Mouse (Mus musculus) midbrain, postnatal 0 days (tissue): ENCODE measurements around the gene Spdye4b. TPM values are rescaled to one million over a fixed set of nuclear protein-coding genes. Genes with fewer than 3 reads are reported as not detected.
A peak's percentile ranks its signal among the peaks of the same experiment; 100 is the strongest.

Experiments
- ATAC-seq: fragments of 200-750 bp; cut with Nextera tagmentation; 2 replicates; pipeline ENCODE4 v1.8.0; 2017; ENCODE audit warnings: moderate number of reproducible peaks, mild to moderate bottlenecking, moderate TSS enrichment, moderate library complexity; ENCODE audit not compliant: low FRiP score
- DNase-seq: peaks from one replicate; pipeline ENCODE4 v3.0.0-alpha.2; 2015; ENCODE audit warnings: low spot score
- H3K27ac ChIP-seq: fragments of 300-500 bp; sonication (generic); 2 replicates; pipeline ENCODE4 v1.5.1; 2014; ENCODE audit warnings: low read depth, mild to moderate bottlenecking, low read length, mixed read lengths
- H3K27me3 ChIP-seq: fragments of 300-500 bp; sonication (generic); 2 replicates; pipeline ENCODE4 v1.6.1; 2014; ENCODE audit warnings: low read length, control low read depth, mixed read lengths; ENCODE audit not compliant: insufficient read depth
- H3K36me3 ChIP-seq: fragments of 300-500 bp; sonication (generic); 2 replicates; pipeline ENCODE4 v1.6.1; 2014; ENCODE audit warnings: low read length, control low read depth, mixed read lengths; ENCODE audit not compliant: insufficient read depth
- H3K4me1 ChIP-seq: fragments of 300-500 bp; sonication (generic); 2 replicates; pipeline ENCODE4 v1.6.1; 2014; ENCODE audit warnings: mild to moderate bottlenecking, control low read depth, antibody characterized with exemption, low read length, mixed read lengths; ENCODE audit not compliant: insufficient read depth
- H3K4me2 ChIP-seq: fragments of 300-500 bp; sonication (generic); 2 replicates; pipeline ENCODE4 v1.6.1; 2014; ENCODE audit warnings: low read depth, mild to moderate bottlenecking, low read length, mixed read lengths; ENCODE audit not compliant: poor library complexity, severe bottlenecking
- H3K4me3 ChIP-seq: fragments of 300-500 bp; sonication (generic); 2 replicates; pipeline ENCODE4 v1.5.1; 2014; ENCODE audit warnings: low read depth, mild to moderate bottlenecking, low read length, moderate library complexity
- H3K9ac ChIP-seq: fragments of 300-500 bp; sonication (generic); replicated peaks from 2 replicates; pipeline ENCODE4 v1.6.1; 2014; ENCODE audit warnings: mild to moderate bottlenecking, low read length, moderate library complexity, mixed read lengths; ENCODE audit not compliant: poor library complexity, severe bottlenecking
- H3K9me3 ChIP-seq: fragments of 300-500 bp; sonication (generic); 2 replicates; pipeline ENCODE4 v1.6.1; 2016; ENCODE audit warnings: low read length, control low read depth
- CTCF ChIP-seq: IDR thresholded peaks from 2 replicates; pipeline ENCODE4 v1.5.1; 2016; ENCODE audit warnings: antibody characterized with exemption, mild to moderate bottlenecking
- WGBS: fragments of 180-500 bp; shearing (Covaris S2); extraction: QIAGEN DNeasy Blood & Tissue Kit; methylation state at CpG from one replicate; pipeline ENCODE4 v1.1.7; 2014; 5-methylcytosine and 5-hydroxymethylcytosine counted together
- polyA plus RNA-seq: library from polyadenylated mRNA; unstranded; fragments of >200 nt; fragmentation: Nextera tagmentation; extraction: Ambion mirVana; gene quantifications from 2 replicates; pipeline ENCODE4 v1.2.1, GENCODE M21; 2015
- total RNA-seq: library from RNA; depleted of rRNA; stranded (reverse); fragments of >200 nt; gene quantifications from 2 replicates; pipeline ENCODE4 v1.2.3, GENCODE M21; 2014

Spdye4b gene
- total and polyA plus RNA-seq, 2 experiments from 2014 or later: not detected

- no peaks in the 10 kb centered on the region for H3K27me3 ChIP-seq
- WGBS: 85% methylated on average over 3 of the region's 3 CpGs
- no peak within 1 kb of the TSS for H3K4me3 ChIP-seq
- H3K9ac ChIP-seq: no peak within 1 kb of the TSS
- H3K27ac ChIP-seq: no peak within 1 kb of the TSS
- DNase-seq (no peak), ATAC-seq (no peak)
- no peaks in the 10 kb centered on the region for H3K4me1 ChIP-seq
- TF ChIP-seq CTCF: no peak
- H3K9me3 ChIP-seq: no peaks in the 10 kb centered on the region
- H3K4me2 ChIP-seq: no peak within 1 kb of the TSS
- H3K36me3 ChIP-seq: no peaks in the 10 kb centered on the region
Observed at GRCm38 (mm10) chr5:143226790-143227189, 46.0 kb downstream of the Spdye4b start, which contains the start of gene Spdye4a. Gene Spdye4a (minus strand): TSS chr5:143226890.

GRCm38 (mm10) chr5:143235028-143235693 is 54.3 kb downstream of the Spdye4b start, which contains the start of gene Zfp12:
Gene Zfp12 (plus strand): TSS chr5:143235163.
- TF ChIP-seq CTCF: peak; percentile 47
- Histone ChIP-seq H3K9me3 (no peaks in the 10 kb centered on the region), H3K9ac (peak within 1 kb of the TSS; percentile 98), H3K4me3 (peak within 1 kb of the TSS; percentile 95), H3K27ac (peak within 1 kb of the TSS; percentile 97), H3K4me2 (peak within 1 kb of the TSS; percentile 82), H3K4me1 (peaks cover 11% of the 10 kb centered on the region), H3K27me3 (no peaks in the 10 kb centered on the region), H3K36me3 (peaks cover 19% of the 10 kb centered on the region; the same call in 1 of the 2 replicates)
- DNase-seq (peak; percentile 99), ATAC-seq (peak; percentile 96)
- WGBS: under 1% methylated on average over 58 of the region's 58 CpGs

DNA sequence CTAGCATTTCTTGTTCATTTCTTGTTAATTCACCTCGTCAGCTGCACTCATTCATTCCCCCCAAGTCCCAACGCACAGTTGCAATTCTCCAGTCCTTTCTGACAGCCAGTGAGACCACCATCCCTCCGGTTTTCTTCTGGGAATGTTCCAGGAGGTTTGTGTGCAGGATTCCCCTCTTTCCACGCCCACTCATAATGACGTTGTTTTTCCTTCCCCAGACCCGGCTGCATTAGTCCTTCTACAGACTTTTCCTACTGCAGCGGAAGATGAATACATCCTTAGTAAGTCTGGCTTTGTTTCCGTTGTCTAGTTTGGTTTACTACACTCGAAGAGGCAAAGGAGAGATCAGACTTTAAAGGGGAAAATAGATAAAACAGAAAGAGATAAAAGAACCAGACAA is 55.2 kb downstream of the Spdye4b start:
- DNase-seq (no peak), ATAC-seq (no peak)

DNA sequence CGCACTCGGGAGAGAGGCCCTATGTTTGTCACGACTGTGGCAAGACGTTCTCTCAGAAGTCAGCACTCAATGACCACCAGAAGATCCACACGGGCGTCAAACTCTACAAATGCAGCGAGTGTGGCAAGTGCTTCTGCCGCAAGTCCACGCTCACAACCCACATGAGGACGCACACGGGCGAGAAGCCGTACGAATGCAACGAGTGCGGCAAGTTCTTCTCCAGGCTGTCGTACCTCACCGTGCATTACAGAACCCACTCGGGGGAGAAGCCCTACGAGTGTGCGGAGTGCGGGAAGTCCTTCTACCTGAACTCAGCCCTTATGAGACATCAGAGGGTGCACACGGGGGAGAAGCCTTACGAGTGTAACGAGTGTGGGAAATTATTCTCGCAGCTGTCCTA is 64.1 kb downstream of the Spdye4b start:
- WGBS: 97% methylated on average over 26 of the region's 26 CpGs

More for the DNA sequence above, 55.2 kb downstream of the Spdye4b start:
- WGBS: 49% methylated on average over 9 of the region's 9 CpGs
- H3K27me3 ChIP-seq: no peaks in the 10 kb centered on the region
- H3K9ac ChIP-seq: peak overlapping the region; percentile 98
- H3K9me3 ChIP-seq: no peaks in the 10 kb centered on the region
- TF ChIP-seq CTCF: no peak
- peaks cover 11% of the 10 kb centered on the region for H3K4me1 ChIP-seq
- peak overlapping the region; percentile 82 for H3K4me2 ChIP-seq
- no peak overlapping the region for H3K27ac ChIP-seq
- peak overlapping the region; percentile 95 for H3K4me3 ChIP-seq
- H3K36me3 ChIP-seq: peaks cover 28% of the 10 kb centered on the region

DNA sequence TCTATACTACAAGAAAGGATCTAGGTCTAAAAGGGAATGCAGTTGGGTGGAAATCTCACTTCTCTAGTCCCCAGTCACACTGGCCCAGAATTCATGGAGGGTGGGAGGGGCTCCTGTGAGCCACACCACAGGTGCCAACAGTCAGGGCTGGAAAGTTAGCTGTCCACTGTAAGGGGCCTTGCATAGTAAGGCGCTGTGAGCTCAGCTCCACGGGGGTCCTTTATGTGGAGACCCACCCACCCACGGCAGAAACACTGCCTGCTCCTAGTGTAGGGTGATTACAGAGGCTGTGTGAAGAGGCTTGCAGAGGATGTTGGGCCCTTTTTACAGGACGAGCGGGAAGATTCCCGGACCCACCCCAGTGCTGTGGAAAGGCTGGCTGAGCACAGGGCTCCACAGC is 71.2 kb downstream of the Spdye4b start:
- Histone ChIP-seq H3K9ac (no peak overlapping the region), H3K27ac (no peak overlapping the region), H3K27me3 (0 out of 2 replicates have a peak, but pooled peaks cover 10% of the 10 kb centered on the region), H3K4me1 (no peaks in the 10 kb centered on the region), H3K4me2 (no peak overlapping the region), H3K9me3 (no peaks in the 10 kb centered on the region), H3K4me3 (no peak overlapping the region), H3K36me3 (peaks cover 48% of the 10 kb centered on the region)
- TF ChIP-seq CTCF: no peak
- 68% methylated on average over 6 of the region's 6 CpGs for WGBS
- DNase-seq: no peak
- ATAC-seq: no peak

More for the DNA sequence above, 64.1 kb downstream of the Spdye4b start:
- Histone ChIP-seq H3K9me3 (no peaks in the 10 kb centered on the region), H3K4me2 (no peak overlapping the region), H3K9ac (no peak overlapping the region), H3K4me1 (no peaks in the 10 kb centered on the region), H3K4me3 (no peak overlapping the region), H3K36me3 (peaks cover 77% of the 10 kb centered on the region), H3K27me3 (no peaks in the 10 kb centered on the region), H3K27ac (no peak overlapping the region)
- TF ChIP-seq CTCF: no peak
- ATAC-seq: no peak
- no peak for DNase-seq

DNA sequence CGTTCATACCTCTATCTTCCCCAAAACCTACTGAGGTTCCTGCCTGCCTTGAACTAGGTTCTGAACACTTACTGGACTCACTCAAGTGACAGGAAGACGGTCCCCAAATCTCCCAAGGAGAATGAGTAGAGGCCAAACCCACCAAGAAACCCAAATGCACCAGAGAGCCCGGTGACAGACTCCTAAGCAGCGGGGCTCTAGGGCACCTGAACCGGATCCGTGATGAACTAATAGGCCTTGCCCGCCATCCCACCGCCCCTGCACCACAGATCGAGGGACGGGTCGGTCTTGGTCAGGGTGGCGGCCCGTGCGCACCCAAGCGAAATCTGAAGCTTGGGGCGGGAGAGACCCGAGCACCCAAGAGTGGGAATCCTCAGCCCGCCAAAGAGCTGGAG is 72.0 kb downstream of the Spdye4b start:
- Histone ChIP-seq H3K27me3 (0 out of 2 replicates have a peak, but pooled peaks cover 12% of the 10 kb centered on the region), H3K4me3 (no peak overlapping the region), H3K9me3 (no peaks in the 10 kb centered on the region), H3K36me3 (peaks cover 46% of the 10 kb centered on the region), H3K4me2 (no peak overlapping the region), H3K9ac (no peak overlapping the region), H3K27ac (no peak overlapping the region), H3K4me1 (no peaks in the 10 kb centered on the region)
- ATAC-seq (no peak), DNase-seq (no peak)
- TF ChIP-seq CTCF: no peak
- 62% methylated on average over 18 of the region's 18 CpGs for WGBS
